Mouse (Mus musculus) stomach, postnatal 0 days (tissue): Measurements from ENCODE around the gene Tarsl2.

Experiments
- CTCF ChIP-seq: IDR thresholded peaks from 2 replicates; pipeline ENCODE4 v1.5.1; 2016; ENCODE audit warnings: antibody characterized with exemption, low read depth, mild to moderate bottlenecking, moderate library complexity
- EP300 ChIP-seq: optimal IDR thresholded peaks from 2 replicates; pipeline ENCODE3; 2016; ENCODE audit warnings: antibody characterized with exemption

- TF ChIP-seq CTCF, result no peak
- TF ChIP-seq EP300, result no peak
Observed at GRCm38 (mm10) chr7:65635831-65636230, 8.9 kb upstream of the Tarsl2 start.
